Mouse (Mus musculus) granulocyte monocyte progenitor cell, adult 5-6 weeks (primary cell): ENCODE measurements at regions not wholly inside any gene's neighbourhood (a gene's known extent, or its start where the extent isn't known, plus 50 kb on each side); places are given as distances from the start of the nearest gene placed in this dataset.

Experiments used
- ATAC-seq: replicated peaks from 2 replicates; pipeline ENCODE4 v1.8.0; 2016; ENCODE audit warnings: mild to moderate bottlenecking, moderate TSS enrichment, inconsistent platforms; ENCODE audit not compliant: poor library complexity, severe bottlenecking

DNA sequence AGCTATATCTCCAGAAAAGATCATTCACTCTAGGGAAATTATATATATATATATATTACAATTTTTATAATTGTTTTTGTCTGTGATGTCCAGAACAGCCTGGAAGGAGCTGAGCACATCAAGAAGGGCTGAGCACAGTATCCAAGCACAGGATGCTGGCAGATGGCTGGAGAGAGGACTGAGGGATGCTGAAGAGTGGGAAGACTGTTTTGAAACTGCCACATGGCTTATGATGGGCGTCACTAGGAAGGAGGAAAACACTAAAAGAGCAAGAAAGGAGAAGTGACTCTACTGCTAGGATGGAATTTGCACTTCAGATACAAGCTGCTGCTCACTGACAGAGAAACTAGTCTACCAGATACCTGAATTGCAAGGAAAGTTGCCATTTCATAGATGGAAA is 50.4 kb upstream of the Atg10 start:
- ATAC-seq = no peak

DNA sequence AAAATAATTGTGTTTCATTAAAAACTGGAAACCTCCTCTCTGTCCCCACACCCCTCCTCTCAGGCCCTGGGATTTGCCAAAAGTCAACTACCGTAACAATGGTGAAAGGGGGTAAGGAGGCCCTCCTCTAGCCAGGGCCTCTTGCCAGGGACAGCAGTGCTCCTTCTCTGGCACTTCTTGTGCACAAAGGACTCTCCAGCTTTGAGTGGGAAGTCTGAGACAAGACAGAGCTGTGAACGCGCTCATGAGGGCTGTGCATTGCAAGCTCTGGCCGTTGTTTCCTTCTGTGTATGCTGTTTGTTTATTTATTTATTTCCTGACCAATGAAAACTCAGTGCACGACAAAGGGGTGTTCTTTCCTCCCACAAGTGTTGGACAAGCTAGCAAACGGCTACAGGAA is 50.8 kb upstream of the Atg10 start:
- ATAC-seq = no peak

DNA sequence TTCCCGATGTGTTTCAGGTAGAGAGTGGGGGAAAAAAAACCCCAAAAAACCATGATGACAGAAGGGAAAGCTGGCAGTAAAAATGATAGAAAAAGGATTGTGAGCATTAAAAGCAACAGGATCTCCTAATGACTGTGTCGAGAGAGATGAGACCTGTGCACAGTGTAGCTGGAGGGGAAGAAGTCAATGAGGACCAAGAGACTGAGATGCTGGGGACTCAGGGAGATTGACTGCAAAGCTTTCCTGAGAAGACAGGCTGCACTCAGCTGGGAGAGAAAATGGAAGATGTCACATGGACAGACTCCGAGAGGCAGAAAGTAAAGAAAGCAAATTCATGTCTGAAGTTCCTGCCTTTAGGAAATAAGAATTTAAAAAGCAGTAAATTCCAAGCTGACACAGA is 55.7 kb upstream of the Atg10 start:
- ATAC-seq = no peak

DNA sequence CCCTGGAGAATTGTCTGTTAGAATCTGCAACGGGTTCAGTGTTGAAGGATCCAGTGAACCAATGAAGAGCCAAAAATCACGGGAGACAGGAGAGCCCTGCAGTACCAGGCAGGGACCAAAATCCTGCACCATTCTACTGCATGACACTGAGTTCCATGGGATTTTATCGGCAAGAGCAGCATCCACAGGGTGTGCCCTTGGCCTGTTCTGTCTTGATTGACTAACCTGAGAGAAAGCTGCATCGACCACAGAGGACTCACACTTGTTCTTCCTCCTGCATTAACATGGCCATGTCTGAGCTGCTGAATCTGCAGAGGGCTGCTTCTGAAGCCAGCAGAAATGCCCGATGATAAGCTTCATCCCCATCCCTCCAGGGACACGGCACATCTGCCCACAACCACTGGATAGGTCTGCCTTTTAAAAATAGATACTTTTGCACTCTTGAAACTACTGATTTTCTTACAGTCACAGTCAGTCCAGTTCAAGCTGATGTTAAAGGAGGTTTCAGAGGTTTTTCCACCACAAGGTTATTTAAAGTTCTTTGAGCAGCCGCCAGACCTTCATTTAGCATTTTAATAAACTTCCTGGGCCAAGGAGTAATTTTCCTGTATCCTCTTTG is 71.9 kb upstream of the Atg10 start:
- ATAC-seq = no peak

DNA sequence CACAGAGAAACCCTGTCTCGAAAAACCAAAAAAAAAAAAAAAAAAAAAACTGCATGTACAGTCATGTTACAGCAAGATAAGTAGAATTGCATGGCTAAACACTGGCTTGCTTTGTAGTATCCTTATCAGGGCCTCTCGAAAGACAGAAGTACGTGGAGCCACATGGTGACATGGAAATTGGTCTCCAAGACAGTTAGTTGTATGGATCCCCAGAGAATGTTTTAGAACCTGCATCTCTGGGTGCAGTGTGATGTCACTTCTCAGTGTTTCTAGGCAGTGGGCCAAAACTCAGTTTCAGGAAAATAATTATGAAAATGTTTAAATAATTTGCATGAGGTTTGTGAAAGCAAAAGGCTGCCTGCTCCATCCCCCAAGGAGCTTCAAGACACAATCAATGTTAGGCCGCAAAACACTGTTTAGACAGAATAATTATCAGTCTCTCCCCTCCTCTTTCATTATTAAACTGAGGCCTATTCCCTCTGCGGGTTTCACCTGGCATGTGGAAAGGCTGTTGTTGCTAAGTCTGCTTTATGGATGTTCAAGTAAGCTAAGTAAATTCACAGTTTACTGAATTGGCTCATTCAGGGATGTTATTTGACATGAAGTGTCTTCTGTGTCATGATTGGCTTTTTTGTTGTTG is 72.9 kb upstream of the Atg10 start:
- no peak for ATAC-seq

DNA sequence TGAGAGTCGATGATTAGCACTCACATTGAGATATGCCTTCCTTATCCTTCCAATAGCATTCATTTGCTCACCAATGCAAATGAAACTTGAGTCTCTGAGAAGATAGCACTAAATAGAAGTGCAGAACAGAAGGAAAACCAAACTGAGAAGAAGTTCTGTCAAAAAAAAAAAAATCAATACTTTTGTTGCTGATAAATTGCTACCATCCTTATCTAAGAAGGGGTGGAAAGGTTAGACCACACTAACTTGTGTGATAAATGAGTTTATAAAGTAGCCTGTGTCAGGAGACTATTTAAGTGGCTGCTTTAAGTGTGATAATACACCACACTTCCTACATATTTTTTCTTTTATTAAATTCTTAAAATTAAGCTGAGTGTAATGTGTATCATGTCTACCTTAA is 78.1 kb upstream of the Atg10 start:
- no peak for ATAC-seq

DNA sequence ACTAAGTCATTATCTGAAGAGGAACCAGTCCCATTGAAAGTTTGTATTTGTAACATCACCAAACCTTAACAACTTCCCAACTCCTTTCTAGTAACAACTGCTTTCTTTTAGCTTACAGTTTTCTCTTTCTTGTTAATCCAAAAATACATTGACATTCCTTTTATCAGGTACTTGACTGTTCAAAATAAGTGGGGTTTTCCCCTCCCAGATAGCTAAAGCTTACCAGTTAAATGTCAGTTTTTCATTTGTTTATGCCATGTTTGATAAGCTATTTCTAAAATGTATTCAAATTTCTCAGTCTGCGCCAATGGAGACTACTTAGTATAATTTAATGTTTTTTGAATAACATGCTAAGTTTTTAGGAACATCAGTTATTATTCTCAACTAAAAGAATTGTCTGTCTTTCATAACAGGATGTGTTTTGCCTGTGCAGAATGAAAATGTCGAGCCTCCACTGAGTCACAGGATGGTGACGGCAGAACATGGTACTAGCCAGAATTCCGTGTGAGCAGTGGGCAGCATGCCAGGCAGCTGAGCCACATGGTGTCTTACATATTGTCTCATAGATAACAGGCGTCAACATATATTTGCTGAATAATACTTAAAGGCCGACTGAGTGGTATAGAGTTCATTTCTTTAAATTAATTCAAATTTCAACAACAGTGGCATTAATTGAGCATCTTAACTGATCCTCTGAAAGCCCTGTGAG is 82.1 kb upstream of the Atg10 start:
- no peak for ATAC-seq

DNA sequence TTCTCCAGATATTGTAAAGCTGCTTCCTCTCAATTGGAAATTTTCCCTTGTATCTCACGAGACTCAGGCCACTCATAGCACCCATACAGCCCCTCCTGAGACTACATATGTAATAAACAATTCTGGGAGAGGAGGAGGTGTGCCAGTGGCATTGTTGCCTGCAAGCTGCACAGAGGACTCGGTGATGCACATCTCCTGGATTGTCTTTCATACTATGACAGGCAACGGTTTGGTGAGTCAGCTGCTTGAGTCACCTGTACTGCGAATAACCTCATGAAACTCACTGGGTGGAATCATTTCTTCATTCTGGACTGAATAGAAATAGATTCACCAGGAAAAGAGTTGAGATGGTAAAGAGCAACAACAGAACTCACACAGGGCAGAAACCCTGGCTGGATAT is 82.8 kb upstream of the Atg10 start:
- ATAC-seq = no peak

DNA sequence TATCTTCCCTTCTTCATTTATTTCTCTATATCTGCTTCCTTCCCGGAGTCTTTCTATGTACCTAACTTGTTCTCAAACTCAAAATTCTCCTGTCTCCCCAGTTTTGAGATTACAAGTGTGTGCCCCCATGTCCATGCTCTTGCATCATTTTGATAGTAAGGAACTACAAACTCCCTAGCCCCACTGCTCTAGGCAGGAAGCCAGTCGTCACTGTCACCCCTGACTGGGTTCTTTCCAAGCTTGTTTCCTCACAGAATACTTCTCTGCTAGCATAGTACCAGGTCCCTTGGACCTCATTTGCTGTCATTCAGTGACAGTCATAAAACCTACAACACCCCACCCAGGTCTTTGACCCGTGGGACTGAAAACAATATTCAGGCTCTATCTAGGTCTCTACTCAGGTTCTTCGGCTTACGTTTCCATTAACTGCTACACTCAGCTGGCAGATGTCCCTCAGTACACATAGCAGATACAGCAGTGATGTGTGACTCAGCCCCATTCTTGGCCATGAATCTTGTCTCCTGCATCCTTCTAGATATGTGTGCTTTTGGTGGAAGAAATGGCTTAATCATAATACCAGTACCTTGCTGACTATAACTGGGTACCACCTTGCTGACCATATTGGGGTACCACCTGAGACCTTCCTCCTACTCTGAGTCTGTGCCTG is 89.3 kb upstream of the Atg10 start:
- ATAC-seq = no peak

DNA sequence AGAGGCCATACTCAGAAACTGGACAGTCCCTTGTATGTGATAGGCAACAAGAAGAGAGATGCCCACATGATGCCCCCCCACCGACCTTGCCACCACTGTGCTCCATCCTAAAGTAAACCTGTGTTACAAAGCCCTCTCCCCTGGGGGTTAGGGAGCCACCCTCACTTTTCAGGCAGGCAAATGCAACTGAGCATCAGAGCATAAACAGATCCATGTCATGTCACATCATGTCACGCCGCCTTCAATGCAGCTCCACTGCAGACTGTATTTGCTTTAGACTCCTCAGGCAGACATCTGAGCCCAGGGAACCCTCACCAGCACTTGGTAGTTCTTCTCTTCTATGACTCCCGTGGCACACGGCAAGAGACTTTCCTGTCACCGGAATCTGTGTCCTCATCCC is 98.6 kb upstream of the Atg10 start:
- no peak for ATAC-seq

DNA sequence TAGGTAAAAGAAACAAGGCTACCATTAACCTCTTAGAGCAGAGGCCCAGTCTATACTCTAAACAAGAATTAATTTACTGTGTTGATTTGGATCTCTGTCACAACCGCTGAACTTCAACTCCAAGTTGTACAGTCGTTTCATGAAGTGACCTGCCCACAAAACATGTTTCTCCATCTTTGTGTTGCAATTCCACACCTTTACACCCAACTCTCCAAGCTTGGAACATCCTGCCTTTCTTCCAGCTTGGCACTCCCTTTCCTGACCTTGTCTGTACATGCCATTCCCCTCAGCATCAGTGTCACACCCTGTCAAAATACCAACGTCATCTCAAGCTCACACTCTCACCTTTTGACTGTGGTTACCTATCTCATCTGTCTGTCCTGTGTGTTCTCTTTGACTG is 103.1 kb upstream of the Atg10 start:
- ATAC-seq = no peak

DNA sequence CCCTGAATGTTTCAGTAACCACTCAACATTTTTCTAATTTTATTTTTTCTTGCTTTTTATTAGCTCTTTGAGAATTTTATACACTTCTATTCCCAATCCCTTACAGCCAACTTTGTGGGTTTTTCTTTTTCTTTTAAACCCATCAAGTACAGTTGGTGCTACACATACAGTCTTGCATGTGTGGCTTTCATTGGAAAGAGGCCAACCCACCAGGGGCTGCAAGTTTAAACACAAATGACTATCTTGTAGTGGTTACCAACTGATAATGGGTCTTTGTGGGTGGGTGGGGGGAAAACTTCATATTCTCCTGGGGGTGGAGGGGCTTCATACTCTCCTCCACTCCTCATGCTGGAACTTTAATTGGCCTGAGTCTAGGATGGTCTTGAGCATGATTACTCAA is 110.5 kb upstream of the Atg10 start:
- ATAC-seq = no peak

DNA sequence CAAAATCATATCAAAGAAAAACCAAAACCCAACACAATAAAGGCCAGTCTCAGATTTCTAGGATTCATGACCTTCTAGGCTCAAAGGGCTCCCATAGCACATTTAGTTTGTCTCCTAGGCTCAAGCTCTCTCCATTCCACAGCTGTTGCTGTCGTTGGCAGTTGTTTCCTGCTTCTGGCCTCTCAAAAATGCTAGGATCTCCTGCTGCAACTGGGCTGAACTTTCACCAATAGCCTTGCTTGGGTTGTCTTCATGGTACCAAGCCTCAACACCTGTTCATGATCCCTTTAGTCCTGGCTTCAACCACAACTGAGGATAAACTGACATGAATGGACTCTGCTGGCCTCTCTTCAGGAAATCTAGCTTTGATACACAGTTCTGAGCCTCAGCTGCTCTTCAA is 115.9 kb upstream of the Ssbp2 start:
- no peak for ATAC-seq

DNA sequence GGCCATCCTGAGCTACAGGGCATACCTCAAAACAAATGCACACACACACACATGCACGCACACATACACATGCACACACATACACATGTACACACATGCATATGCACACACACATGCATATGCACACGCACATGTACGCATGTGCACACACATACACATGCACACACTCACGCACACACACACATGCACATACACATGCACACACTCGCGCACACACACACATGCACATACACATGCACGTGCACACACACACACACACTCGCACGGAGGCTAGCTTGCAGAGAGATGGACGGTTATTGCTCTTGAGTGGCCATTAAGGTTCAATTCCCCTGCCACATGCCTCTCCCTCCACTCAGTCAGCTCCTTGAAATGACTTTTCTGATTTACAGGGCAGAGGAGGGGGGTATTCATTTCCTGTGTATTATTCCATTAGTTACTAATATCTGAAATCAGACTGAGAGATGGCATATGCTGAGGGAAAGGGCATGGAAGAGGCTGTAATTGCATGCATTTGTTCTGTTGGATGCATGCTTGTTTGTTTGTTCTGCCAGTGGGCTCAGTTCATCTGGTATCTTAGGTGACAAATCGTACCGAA is 111.5 kb upstream of the Ssbp2 start:
- ATAC-seq = no peak

DNA sequence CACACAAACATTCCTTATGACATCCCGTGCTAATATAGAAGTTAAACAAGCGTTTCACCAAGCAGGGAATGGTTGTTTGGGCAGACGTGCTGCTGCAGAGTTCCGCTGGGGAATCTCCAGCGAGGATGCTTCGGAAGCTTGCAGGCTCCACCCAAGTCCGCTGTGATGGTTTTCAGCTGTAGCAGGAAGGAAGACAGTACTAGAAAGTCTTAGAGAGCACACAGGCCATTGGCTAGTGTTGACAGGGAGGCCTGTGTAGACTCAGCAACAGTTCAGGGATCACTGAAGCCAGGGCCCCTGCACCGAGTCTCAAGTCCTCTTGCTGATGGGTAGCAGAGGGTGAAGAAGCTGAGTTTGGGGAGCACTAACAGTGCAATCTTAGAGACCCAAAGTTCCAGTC is 107.8 kb upstream of the Ssbp2 start:
- no peak for ATAC-seq

DNA sequence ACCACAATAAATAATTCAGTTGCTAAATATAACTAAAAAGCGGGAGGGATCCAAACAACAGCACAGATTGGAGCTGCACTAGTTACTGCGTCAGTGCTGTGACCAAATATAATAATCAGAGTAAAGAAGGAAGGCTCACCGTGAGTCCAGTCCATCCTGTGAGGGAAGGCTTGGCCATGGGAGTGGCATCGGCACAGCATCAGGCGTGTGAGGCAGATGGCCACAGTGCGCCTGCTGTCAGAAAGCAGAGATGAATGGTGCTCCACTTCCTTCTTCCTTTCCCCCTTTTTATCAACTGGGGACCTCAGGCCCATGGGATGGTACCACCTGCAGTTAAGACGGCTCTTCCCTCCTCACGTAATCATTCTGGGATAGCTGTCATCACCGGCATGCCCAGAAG is 103.6 kb upstream of the Ssbp2 start:
- ATAC-seq = no peak

DNA sequence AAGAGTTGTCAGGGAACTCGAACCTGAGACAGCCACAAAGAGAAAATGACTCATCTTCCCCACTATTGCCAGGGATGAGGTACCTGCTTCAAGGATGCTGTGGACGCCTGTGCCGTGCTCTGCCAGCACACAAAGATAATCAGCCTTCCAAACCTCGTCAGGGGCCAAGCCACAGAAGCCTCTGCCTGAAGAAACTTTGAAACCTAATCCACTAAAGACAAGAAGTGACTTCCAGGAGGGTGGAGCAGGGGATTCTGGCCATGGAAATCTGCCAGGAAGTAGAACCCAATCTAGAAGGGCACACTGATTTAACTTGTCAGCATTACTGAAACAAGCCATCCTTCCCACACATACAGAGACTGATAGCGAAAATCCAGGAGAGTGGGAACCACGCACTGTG is 100.0 kb upstream of the Ssbp2 start:
- no peak for ATAC-seq

DNA sequence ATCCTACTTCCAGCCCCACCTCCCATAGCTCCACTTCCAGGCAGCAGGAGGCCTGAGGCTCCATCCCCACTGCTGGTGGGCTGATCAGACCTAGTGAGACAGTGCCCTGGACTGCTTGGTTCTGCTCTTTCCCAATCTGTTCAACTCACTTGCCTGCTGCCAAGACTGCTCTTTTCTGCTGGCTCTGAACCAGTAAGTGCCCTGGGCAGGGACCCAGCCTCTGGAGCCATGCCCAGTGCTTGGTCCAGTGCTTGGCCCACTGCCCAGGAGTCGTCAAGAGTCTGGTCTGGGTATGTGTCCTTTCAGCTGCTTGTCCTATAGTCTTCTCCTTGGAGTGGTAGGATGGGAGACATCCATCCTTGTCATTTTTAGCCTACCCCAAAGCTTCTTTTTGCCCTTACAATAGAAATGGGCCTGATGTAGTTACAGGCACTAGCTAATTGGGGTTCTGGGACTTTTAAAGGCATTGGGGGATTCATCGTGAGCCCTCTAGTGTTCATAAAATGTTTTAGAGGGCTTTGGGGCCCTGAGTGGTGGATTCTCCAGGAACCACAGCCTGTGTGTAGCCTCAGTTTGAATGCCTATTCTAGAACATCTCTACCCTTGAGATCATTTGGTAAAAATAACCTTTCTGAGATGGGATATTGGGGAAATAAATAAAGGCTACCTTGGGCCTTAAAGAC is 94.7 kb upstream of the Ssbp2 start:
- no peak; the same call in 1 of the 2 replicates for ATAC-seq

DNA sequence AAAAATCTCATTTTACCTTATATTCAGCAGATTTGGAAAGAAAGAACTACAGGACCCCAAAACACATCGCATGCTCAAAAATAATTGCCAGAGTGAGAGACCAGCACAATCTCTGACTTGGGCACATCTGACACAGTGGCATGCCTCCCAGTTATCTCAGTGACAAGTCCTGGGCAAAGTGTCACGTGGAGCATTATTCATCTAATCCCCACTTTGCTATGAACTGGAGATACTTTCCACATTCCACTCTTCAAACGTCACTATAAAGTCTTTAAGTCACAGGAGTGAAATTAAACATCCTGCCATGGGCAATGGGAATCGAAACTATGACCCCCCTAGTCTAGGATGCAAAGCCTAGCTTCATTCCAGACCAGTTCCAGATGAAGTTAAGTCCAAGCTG is 93.5 kb upstream of the Ssbp2 start:
- ATAC-seq = no peak

DNA sequence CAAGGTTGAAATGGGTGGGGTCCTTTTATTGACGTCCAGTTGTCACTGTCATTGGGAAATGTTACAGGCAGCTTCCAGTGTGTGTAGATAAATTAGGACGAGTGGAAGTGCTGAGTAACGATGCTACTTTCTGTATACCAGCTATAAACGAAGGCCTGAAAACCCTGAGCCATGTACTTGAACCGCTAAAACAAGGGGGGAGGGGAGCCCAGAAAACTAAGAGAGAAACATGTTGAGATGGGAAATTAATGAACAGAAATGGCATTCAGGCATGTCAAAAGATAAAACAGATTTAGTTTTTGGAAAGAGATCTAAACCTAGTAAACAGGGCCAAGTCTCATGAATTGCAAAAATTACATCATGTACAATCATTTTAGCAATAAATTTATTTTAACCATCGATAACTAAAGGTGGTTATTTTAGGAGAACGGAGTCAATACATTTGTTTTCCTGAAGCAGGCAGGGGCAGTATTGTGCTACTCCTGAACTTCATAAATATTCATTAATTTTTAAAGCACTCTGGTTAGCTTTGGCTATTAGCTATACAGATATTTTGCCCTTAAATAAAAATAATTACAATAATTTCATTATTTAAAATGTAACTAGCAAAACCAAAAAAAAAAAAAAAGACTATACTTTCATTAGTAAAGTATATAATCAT is 92.1 kb upstream of the Ssbp2 start:
- no peak for ATAC-seq
